Mouse (Mus musculus): ENCODE measurements around the gene 1700015G11Rik.

The 1700015G11Rik gene

GRCm38 (mm10) chr7:51964681-51965080, 50.8 kb downstream of the 1700015G11Rik start:
- no peak for DNase-seq

- DNase-seq, result no peak
Measured at GRCm38 (mm10) chr7:51962219-51962952, 53.1 kb downstream of the 1700015G11Rik start.

All from thymus, postnatal 36 days (tissue).